Mouse (Mus musculus): ENCODE data around the gene Moap1. TPM values are rescaled to one million over a fixed set of nuclear protein-coding genes. Genes with fewer than 3 reads are reported as not detected.

Moap1 gene
- total RNA-seq, 2 experiments from 2014 or later = 4.7 to 4.8 TPM

- intact Hi-C loops (cut with DNase I; ENCODE audit: low total_unique reads) = no loop called here
These were observed 4.8 kb upstream of the Moap1 start for GRCm38 (mm10) chr12:102748256-102748655.

GRCm38 (mm10) chr12:102744839-102745238 lies 1.4 kb upstream of the Moap1 start:
- intact Hi-C loops (cut with DNase I; ENCODE audit: low total_unique reads) = no loop called here
- no peak for DNase-seq

More at GRCm38 (mm10) chr12:102748256-102748655, 4.8 kb upstream of the Moap1 start:
- DNase-seq = no peak

DNA sequence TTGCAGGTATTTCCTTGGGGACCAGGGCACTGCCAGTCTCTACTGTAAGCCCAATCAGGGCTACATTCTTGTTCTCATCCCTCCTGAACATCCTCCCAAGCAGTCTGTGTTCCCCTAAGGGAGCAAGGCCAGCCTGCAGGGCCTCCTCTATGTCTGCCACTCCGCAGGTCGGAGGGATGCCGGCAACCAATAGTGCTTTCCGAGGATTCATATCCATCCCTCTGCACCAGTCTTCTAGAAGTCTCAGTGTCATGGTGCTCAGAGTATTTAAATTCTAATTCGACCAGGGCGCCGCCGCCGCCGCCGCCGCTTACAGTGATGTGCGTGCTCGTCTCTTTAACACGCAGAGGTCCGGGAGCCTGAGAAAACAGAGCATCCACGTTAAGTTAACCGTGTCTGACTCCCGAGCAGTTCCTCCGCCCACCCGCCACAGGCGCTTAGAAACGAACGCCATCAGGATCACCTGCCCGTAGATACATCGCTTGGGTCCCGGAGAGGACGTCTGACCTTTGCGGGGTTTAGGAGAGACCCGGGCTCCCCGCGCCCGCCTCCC lies 349 bp downstream of the Moap1 start:
- DNase-seq = no peak
- intact Hi-C loops (cut with DNase I; ENCODE audit: low total_unique reads) = loop anchor here (2.0 kb wide), 1 partner anchor 320 kb away; no protein-coding TSS in a partner anchor

- intact Hi-C loops (cut with DNase I; ENCODE audit: low total_unique reads) = loop anchor here (2.0 kb wide), 1 partner anchor 321 kb away; no protein-coding TSS in a partner anchor
These were observed 1.4 kb downstream of the Moap1 start for GRCm38 (mm10) chr12:102742056-102742455.

GRCm38 (mm10) chr12:102740285-102740684 lies 3.2 kb downstream of the Moap1 start:
- DNase-seq = no peak
- intact Hi-C loops (cut with DNase I; ENCODE audit: low total_unique reads) = no loop called here

More at GRCm38 (mm10) chr12:102742056-102742455, 1.4 kb downstream of the Moap1 start:
- no peak for DNase-seq

DNA sequence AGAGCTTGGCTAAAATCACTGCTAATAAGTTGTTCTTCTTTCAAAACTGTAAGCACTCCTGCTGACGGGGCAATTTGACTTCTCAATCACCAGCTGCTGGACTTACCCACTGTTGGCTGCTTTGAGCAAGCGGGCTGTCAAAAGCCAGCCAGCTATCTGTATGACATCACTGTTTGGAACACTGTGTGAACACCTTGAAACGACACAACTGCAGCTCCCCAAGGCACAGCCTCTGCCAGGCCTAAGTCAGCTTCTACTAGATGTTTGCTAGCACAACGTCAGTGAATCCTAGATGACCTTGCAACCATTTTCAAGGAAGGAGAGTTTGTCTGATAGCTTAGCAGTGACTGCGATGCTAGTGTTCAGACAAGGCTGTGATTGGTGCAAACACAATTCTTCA lies 4.4 kb downstream of the Moap1 start:
- intact Hi-C loops (cut with DNase I; ENCODE audit: low total_unique reads) = no loop called here
- DNase-seq = no peak

GRCm38 (mm10) chr12:102733381-102733780 lies 10.1 kb downstream of the Moap1 start:
- intact Hi-C loops (cut with DNase I; ENCODE audit: low total_unique reads) = no loop called here
- peak; percentile 53 for DNase-seq

- no peak for DNase-seq
- intact Hi-C loops (cut with DNase I; ENCODE audit: low total_unique reads) = no loop called here
These were observed 12.5 kb downstream of the Moap1 start for GRCm38 (mm10) chr12:102730798-102731619.

DNA sequence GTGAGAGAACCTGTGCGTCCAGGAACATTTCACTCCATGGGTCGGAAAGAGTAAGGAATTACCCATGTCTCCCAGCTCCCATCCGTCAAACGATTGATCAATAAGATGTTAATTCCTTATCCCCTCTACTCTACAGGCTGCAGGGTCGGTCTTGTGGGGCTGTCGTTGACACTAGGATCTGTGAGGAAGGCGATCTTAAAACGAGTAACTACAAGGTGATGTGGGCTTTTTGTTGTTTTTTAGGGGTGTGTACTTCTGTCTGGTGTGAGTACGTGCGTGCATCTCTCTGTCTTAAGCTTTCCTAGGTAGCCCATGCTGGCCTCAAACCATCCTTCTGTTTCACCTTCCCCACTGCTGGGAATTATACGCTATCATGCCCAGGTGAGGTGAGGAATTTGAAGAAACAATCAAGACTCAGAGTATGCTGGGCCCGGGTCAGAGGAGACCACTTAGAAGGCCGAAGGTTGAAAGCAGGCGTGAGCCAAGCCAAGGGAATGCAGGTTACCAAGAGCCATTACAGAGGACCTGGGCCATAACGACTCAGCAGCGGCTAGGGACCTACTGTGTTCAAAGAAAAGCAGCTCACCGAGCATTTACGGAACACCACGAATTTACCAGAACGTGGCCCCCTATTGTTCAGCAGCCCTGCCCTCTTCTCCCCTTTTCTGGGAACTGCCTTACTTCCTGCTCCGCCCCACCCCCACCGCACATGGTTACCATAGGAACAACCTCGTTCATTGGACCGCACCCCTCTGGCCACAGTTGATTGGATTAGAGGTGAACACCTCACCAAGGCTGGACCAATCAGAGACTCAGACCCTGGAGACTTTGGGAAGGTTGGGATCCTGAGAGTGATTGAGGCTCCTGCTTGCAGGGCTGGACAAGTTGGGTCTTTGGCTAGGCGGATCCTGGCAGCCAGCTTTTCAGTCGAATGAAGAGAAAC lies 13.3 kb downstream of the Moap1 start:
- intact Hi-C loops (cut with DNase I; ENCODE audit: low total_unique reads) = no loop called here
- peak; percentile 36 for DNase-seq

GRCm38 (mm10) chr12:102725761-102726175 lies 17.7 kb downstream of the Moap1 start:
- DNase-seq = no peak
- intact Hi-C loops (cut with DNase I; ENCODE audit: low total_unique reads) = no loop called here

DNA sequence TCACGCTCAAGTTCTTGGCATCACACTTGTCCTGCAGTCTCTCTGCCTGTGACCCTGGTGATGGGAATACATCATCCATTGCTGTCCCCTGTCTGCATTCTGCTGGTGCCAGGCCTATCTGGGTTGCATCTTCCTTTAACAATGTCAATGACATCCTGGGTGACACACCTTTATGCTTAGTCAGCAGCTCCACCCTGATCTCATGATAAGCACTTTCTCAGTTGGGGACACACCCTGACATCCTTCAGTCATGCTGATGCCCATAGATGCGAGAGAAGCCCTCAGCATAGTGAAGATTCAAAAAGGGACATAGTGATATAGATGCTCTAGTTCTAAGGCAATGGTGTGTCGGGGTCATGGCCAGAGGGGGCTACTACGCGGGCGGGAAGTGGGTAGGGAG lies 18.3 kb downstream of the Moap1 start:
- intact Hi-C loops (cut with DNase I; ENCODE audit: low total_unique reads) = no loop called here
- no peak for DNase-seq

DNA sequence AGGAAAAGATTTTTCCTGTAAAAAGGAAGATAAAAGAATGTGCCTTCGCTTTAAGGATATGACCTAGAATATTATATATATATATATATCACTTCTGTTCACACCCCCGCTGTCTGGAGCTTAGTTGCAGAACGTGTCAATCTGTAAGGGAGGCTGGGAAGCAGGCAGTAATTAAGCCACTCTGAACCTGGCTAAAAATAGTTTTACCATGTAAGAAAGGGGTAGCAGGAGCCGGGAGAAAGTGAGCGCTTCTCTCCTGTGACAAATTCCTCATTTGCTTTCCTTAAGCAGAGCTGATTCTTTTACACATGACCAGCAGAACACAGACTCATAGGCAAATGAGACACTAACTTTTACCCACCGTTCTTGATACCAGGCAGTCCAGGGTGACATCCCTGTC lies 19.6 kb downstream of the Moap1 start:
- intact Hi-C loops (cut with DNase I; ENCODE audit: low total_unique reads) = no loop called here
- DNase-seq = no peak

GRCm38 (mm10) chr12:102722966-102723365 lies 20.5 kb downstream of the Moap1 start:
- DNase-seq = no peak
- intact Hi-C loops (cut with DNase I; ENCODE audit: low total_unique reads) = no loop called here

DNA sequence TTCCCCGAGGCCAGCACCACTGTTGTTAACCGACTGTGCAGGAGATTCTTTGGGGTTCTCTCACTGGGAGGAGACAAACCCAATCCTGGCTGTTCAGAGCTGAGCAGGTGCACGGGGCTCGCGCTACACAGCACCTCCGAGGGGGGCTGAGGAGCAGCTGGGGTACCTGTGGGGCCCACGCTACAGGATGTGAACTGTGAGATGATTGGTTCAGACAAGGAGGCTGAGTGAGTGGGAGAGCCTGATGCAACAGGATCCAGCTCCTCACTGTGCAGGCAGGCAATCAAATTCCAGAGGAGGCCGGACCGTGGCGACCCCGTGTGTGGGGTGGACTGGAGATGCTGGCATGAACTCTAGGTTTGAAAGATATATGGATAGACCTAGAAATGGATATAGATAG lies 21.0 kb downstream of the Moap1 start:
- intact Hi-C loops (cut with DNase I; ENCODE audit: low total_unique reads) = no loop called here
- no peak for DNase-seq

GRCm38 (mm10) chr12:102719552-102720315 lies 23.7 kb downstream of the Moap1 start:
- intact Hi-C loops (cut with DNase I; ENCODE audit: low total_unique reads) = loop anchor here (5.0 kb wide), 1 partner anchor 142 kb away; no protein-coding TSS in a partner anchor
- DNase-seq = no peak

GRCm38 (mm10) chr12:102714654-102715395 lies 28.6 kb downstream of the Moap1 start:
- DNase-seq = no peak

GRCm38 (mm10) chr12:102714116-102714515 lies 29.3 kb downstream of the Moap1 start:
- no peak for DNase-seq
- intact Hi-C loops (cut with DNase I; ENCODE audit: low total_unique reads) = no loop called here

More at GRCm38 (mm10) chr12:102714654-102715395, 28.6 kb downstream of the Moap1 start:
- intact Hi-C loops (cut with DNase I; ENCODE audit: low total_unique reads) = loop anchor here (5.0 kb wide), 1 partner anchor 138 kb away; no protein-coding TSS in a partner anchor

- intact Hi-C loops (cut with DNase I; ENCODE audit: low total_unique reads) = no loop called here
- no peak for DNase-seq
These were observed 30.2 kb downstream of the Moap1 start for GRCm38 (mm10) chr12:102713153-102713865.
